Comparison of ENCODE assay signal across 24 mouse cellular contexts in the genomic region with DNA sequence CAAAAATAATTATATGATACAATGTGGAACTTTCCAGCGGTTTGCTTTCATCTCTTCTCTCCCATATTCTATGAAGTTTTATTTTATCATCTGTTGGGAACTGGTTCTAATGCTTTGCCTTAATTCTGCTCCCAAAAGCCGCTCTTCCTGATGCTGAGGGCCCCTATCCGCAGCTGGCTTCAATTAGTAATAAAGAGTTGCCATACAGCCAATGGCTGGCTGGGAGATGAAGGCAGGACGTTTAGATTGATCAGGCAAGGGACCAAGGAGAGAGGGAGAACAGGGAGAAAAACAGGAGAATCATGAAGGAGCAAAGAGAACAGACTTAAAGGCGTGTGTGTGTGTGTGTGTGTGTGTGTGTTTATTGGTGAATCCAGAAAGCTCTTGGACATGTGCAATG.
A peak's percentile ranks its signal among the peaks of the same experiment; 100 is the strongest.
DNase-seq lines count a peak whose midpoint lies in the region; ATAC-seq lines count a peak whose summit lies in the region.
"Had no signal": no experiment of that assay in that cellular context is flagged by ENCODE, and none has a peak within 500 bp of the region (broad histone marks: within the 10 kb centered on the region; RNA-seq: fewer than 3 reads in every experiment).

No protein-coding gene starts in this region.

- H3K9me3 ChIP-seq in embryonic facial prominence, embryonic 11.5 days (replicated peaks; ENCODE audit: control insufficient read depth, low read length) = no peaks in the 10 kb centered on the region
- H3K9me3 ChIP-seq in limb, embryonic 10.5 days (replicated peaks) = no peaks in the 10 kb centered on the region
- H3K9me3 ChIP-seq in hindbrain, embryonic 13.5 days = no peaks in the 10 kb centered on the region
- H3K9me3 ChIP-seq: embryonic facial prominence, embryonic 13.5 days; forebrain, embryonic 10.5 days; hindbrain, embryonic 12.5 days; intestine, embryonic 15.5 days had no signal

- WGBS in embryonic facial prominence, embryonic 11.5 days = 45% methylated on average over 5 of the region's 5 CpGs
- WGBS in limb, embryonic 10.5 days = 44% methylated on average over 5 of the region's 5 CpGs
- WGBS in hindbrain, embryonic 13.5 days = 74% methylated on average over 5 of the region's 5 CpGs

- no peaks in the 10 kb centered on the region for H3K36me3 ChIP-seq in embryonic facial prominence, embryonic 11.5 days (replicated peaks; ENCODE audit: control insufficient read depth, insufficient read depth, low read depth, low read length)
- H3K36me3 ChIP-seq in limb, embryonic 10.5 days = no peaks in the 10 kb centered on the region
- no peaks in the 10 kb centered on the region for H3K36me3 ChIP-seq in hindbrain, embryonic 13.5 days
- H3K36me3 ChIP-seq: embryonic facial prominence, embryonic 13.5 days; forebrain, embryonic 10.5 days; hindbrain, embryonic 12.5 days; intestine, embryonic 15.5 days had no signal

- no peak for ATAC-seq in embryonic facial prominence, embryonic 11.5 days (replicated peaks; ENCODE audit: insufficient number of reproducible peaks, low FRiP score, low TSS enrichment, low read depth)
- ATAC-seq in hindbrain, embryonic 13.5 days (ENCODE audit: low FRiP score) = no peak
- ATAC-seq: CD4-positive, CD25-positive, alpha-beta regulatory T cell, adult 4 months; forebrain, embryonic 14.5 days; forebrain, postnatal 0 days; hindbrain, embryonic 16.5 days; intestine, embryonic 15.5 days had no signal

- H3K4me3 ChIP-seq in embryonic facial prominence, embryonic 11.5 days (ENCODE audit: low read depth, low read length) = no peak overlapping the region
- H3K4me3 ChIP-seq in limb, embryonic 10.5 days = no peak overlapping the region
- no peak overlapping the region for H3K4me3 ChIP-seq in hindbrain, embryonic 13.5 days
- H3K4me3 ChIP-seq: embryonic facial prominence, embryonic 13.5 days; forebrain, embryonic 10.5 days; hindbrain, embryonic 12.5 days; intestine, embryonic 15.5 days had no signal

- H3K4me1 ChIP-seq in embryonic facial prominence, embryonic 11.5 days (ENCODE audit: control insufficient read depth, insufficient read depth, low read length) = no peaks in the 10 kb centered on the region
- H3K4me1 ChIP-seq in limb, embryonic 10.5 days = no peaks in the 10 kb centered on the region
- no peaks in the 10 kb centered on the region for H3K4me1 ChIP-seq in hindbrain, embryonic 13.5 days (replicated peaks)
- H3K4me1 ChIP-seq: hindbrain, embryonic 12.5 days; intestine, embryonic 15.5 days had no signal

- H3K4me2 ChIP-seq in embryonic facial prominence, embryonic 11.5 days (ENCODE audit: low read depth, low read length) = no peak overlapping the region
- no peak overlapping the region for H3K4me2 ChIP-seq in hindbrain, embryonic 13.5 days
- H3K4me2 ChIP-seq: embryonic facial prominence, embryonic 13.5 days; heart, embryonic 11.5 days; hindbrain, embryonic 12.5 days; intestine, embryonic 15.5 days had no signal

- H3K27ac ChIP-seq in embryonic facial prominence, embryonic 11.5 days (replicated peaks; ENCODE audit: low read depth, low read length) = no peak overlapping the region
- H3K27ac ChIP-seq in limb, embryonic 10.5 days = no peak overlapping the region
- H3K27ac ChIP-seq in hindbrain, embryonic 13.5 days = no peak overlapping the region
- H3K27ac ChIP-seq: embryonic facial prominence, embryonic 13.5 days; forebrain, embryonic 10.5 days; hindbrain, embryonic 12.5 days; intestine, embryonic 15.5 days had no signal

- H3K27me3 ChIP-seq in embryonic facial prominence, embryonic 11.5 days (ENCODE audit: control insufficient read depth, insufficient read depth, low read length) = no peaks in the 10 kb centered on the region
- H3K27me3 ChIP-seq in limb, embryonic 10.5 days (ENCODE audit: low read depth, poor library complexity, severe bottlenecking) = no peaks in the 10 kb centered on the region
- H3K27me3 ChIP-seq in hindbrain, embryonic 13.5 days = no peaks in the 10 kb centered on the region
- H3K27me3 ChIP-seq: embryonic facial prominence, embryonic 13.5 days; hindbrain, embryonic 12.5 days; intestine, embryonic 15.5 days had no signal

- DNase-seq in embryo, embryonic 11 days = peak; percentile 52
- peak; percentile 74 for DNase-seq in embryonic facial prominence, embryonic 11.5 days (ENCODE audit: low spot score)
- peak; percentile 33 for DNase-seq in limb, embryonic 10.5 days (ENCODE audit: low spot score)
- no peak for DNase-seq in thymus, postnatal 10 days (ENCODE audit: low spot score in 2 of 2)
- no peak for DNase-seq in spleen, adult 12 weeks (ENCODE audit: low spot score)
- DNase-seq: adrenal gland, adult 2 months; adrenal gland, postnatal 14 days; cerebellum, adult 11-12 months; cerebellum, adult 8-10 months; cerebellum, postnatal 10 days; cerebellum, postnatal 36 days; forebrain, postnatal 0 days; gastrocnemius, postnatal 10 days; heart, adult 11 months; kidney, adult 11 months had no signal

- H3K9ac ChIP-seq in embryonic facial prominence, embryonic 11.5 days (replicated peaks; ENCODE audit: low read length) = no peak overlapping the region
- no peak overlapping the region for H3K9ac ChIP-seq in hindbrain, embryonic 13.5 days
- H3K9ac ChIP-seq: embryonic facial prominence, embryonic 13.5 days; forebrain, postnatal 0 days; hindbrain, embryonic 12.5 days; intestine, embryonic 15.5 days had no signal

Comparison
In these comparisons a context has a peak if more than half of its experiments do, and no peak if none do; other contexts are left out.
1. DNase-seq: peak in embryo, embryonic 11 days (single experiment), embryonic facial prominence, embryonic 11.5 days (single experiment) and limb, embryonic 10.5 days (single experiment); none in thymus, postnatal 10 days (0 of 2) and spleen, adult 12 weeks (single experiment).